Mouse (Mus musculus) limb, embryonic 11.5 days (tissue): ENCODE data around the gene Chst14. TPM values are rescaled to one million over a fixed set of nuclear protein-coding genes. Genes with fewer than 3 reads are reported as not detected.
A peak's percentile ranks its signal among the peaks of the same experiment; 100 is the strongest.

Experiments used
- ATAC-seq: fragments of 200-750 bp; cut with Nextera tagmentation; 2 replicates; pipeline ENCODE4 v1.8.0; 2017; ENCODE audit warnings: low read depth; ENCODE audit not compliant: insufficient number of reproducible peaks, low FRiP score, low TSS enrichment
- DNase-seq: peaks from one replicate; pipeline ENCODE4 v3.0.0-alpha.2; 2015; ENCODE audit warnings: low spot score
- H3K27ac ChIP-seq: fragments of 300-500 bp; sonication (generic); replicated peaks from 2 replicates; pipeline ENCODE4 v1.5.1; 2014; ENCODE audit warnings: low read depth, mild to moderate bottlenecking, low read length
- H3K27me3 ChIP-seq: fragments of 300-500 bp; sonication (generic); 2 replicates; pipeline ENCODE4 v1.6.1; 2014; ENCODE audit warnings: mild to moderate bottlenecking, low read length, mixed read lengths; ENCODE audit not compliant: control insufficient read depth, insufficient read depth
- H3K36me3 ChIP-seq: fragments of 300-500 bp; sonication (generic); 2 replicates; pipeline ENCODE4 v1.6.1; 2014; ENCODE audit warnings: mild to moderate bottlenecking, low read length, moderate library complexity, mixed read lengths; ENCODE audit not compliant: control insufficient read depth, insufficient read depth
- H3K4me1 ChIP-seq: fragments of 300-500 bp; sonication (generic); 2 replicates; pipeline ENCODE4 v1.6.1; 2014; ENCODE audit warnings: low read length, mixed read lengths; ENCODE audit not compliant: control insufficient read depth, insufficient read depth
- H3K4me2 ChIP-seq: fragments of 300-500 bp; sonication (generic); 2 replicates; pipeline ENCODE4 v1.6.1; 2014; ENCODE audit warnings: low read depth, mild to moderate bottlenecking, moderate library complexity; ENCODE audit not compliant: severe bottlenecking
- H3K4me3 ChIP-seq: fragments of 300-500 bp; sonication (generic); 2 replicates; pipeline ENCODE4 v1.5.1; 2014; ENCODE audit warnings: low read depth, low read length
- H3K9ac ChIP-seq: fragments of 300-500 bp; sonication (generic); 2 replicates; pipeline ENCODE4 v1.6.1; 2014; ENCODE audit warnings: mild to moderate bottlenecking, low read length
- H3K9me3 ChIP-seq: fragments of 300-500 bp; sonication (generic); 2 replicates; pipeline ENCODE4 v1.6.1; 2016; ENCODE audit warnings: low read length; ENCODE audit not compliant: control insufficient read depth
- WGBS: fragments of 180-500 bp; shearing (Covaris S2); extraction: QIAGEN DNeasy Blood & Tissue Kit; methylation state at CpG from one replicate; pipeline ENCODE4 v1.1.7; 2014; 5-methylcytosine and 5-hydroxymethylcytosine counted together
- polyA plus RNA-seq: library from polyadenylated mRNA; unstranded; fragments of >200 nt; fragmentation: Nextera tagmentation; extraction: Ambion mirVana; gene quantifications from 2 replicates; pipeline ENCODE4 v1.2.1, GENCODE M21; 2014

Gene Chst14
- 34.9 and 35.5 TPM in 2 replicates for polyA plus RNA-seq

GRCm38 (mm10) chr2:118926361-118926997 is at the start of gene Chst14:
Chst14 (plus strand) TSS chr2:118926496.
- ATAC-seq, result peak; percentile 89
- H3K36me3 ChIP-seq, result peaks cover 5% of the 10 kb centered on the region
- H3K27me3 ChIP-seq, result no peaks in the 10 kb centered on the region
- H3K9me3 ChIP-seq, result no peaks in the 10 kb centered on the region
- peak within 1 kb of the TSS; percentile 70 for H3K27ac ChIP-seq
- peaks cover 19% of the 10 kb centered on the region for H3K4me1 ChIP-seq
- H3K9ac ChIP-seq, result peak within 1 kb of the TSS; percentile 89
- peak within 1 kb of the TSS; percentile 81 for H3K4me3 ChIP-seq
- WGBS, result 0% methylated on average over 41 of the region's 47 CpGs
- H3K4me2 ChIP-seq, result peak within 1 kb of the TSS; percentile 70
- DNase-seq, result peak; percentile 82

- H3K4me3 ChIP-seq, result no peak overlapping the region
- WGBS, result 84% methylated on average over 4 of the region's 4 CpGs
- H3K9ac ChIP-seq, result no peak overlapping the region
- H3K4me2 ChIP-seq, result no peak overlapping the region
- no peak overlapping the region for H3K27ac ChIP-seq
- ATAC-seq (no peak), DNase-seq (no peak)
- no peaks in the 10 kb centered on the region for H3K9me3 ChIP-seq
- peaks cover 3% of the 10 kb centered on the region; the same call in 1 of the 2 replicates for H3K4me1 ChIP-seq
- H3K36me3 ChIP-seq, result no peaks in the 10 kb centered on the region; the same call in 1 of the 2 replicates
- 0 out of 2 replicates have a peak, but pooled peaks cover 2% of the 10 kb centered on the region for H3K27me3 ChIP-seq
These were observed 45.3 kb upstream of the Chst14 start for GRCm38 (mm10) chr2:118881019-118881418.

GRCm38 (mm10) chr2:118881956-118882355 is 44.3 kb upstream of the Chst14 start:
- DNase-seq, result no peak
- Histone ChIP-seq H3K4me2 (no peak overlapping the region), H3K9me3 (no peaks in the 10 kb centered on the region), H3K4me3 (no peak overlapping the region), H3K27ac (no peak overlapping the region), H3K9ac (no peak overlapping the region), H3K36me3 (no peaks in the 10 kb centered on the region; the same call in 1 of the 2 replicates), H3K27me3 (0 out of 2 replicates have a peak, but pooled peaks cover 2% of the 10 kb centered on the region), H3K4me1 (peaks cover 3% of the 10 kb centered on the region; the same call in 1 of the 2 replicates)
- ATAC-seq, result no peak
- 88% methylated on average over 5 of the region's 5 CpGs for WGBS

GRCm38 (mm10) chr2:118882840-118883679 is 43.2 kb upstream of the Chst14 start:
- Histone ChIP-seq H3K4me3 (peak overlapping the region; percentile 29), H3K36me3 (no peaks in the 10 kb centered on the region; the same call in 1 of the 2 replicates), H3K9ac (peak overlapping the region; percentile 56), H3K4me2 (peak overlapping the region; percentile 84), H3K27ac (no peak overlapping the region), H3K9me3 (no peaks in the 10 kb centered on the region), H3K27me3 (peaks cover 7% of the 10 kb centered on the region; the same call in 1 of the 2 replicates), H3K4me1 (peaks cover 3% of the 10 kb centered on the region; the same call in 1 of the 2 replicates)
- DNase-seq (peak; percentile 93), ATAC-seq (peak; percentile 28; the same call in 1 of the 2 replicates)
- WGBS, result 2% methylated on average over 32 of the region's 32 CpGs

GRCm38 (mm10) chr2:118887440-118887839 is 38.9 kb upstream of the Chst14 start:
- 0 out of 2 replicates have a peak overlapping the region, but pooled peaks have one; percentile 12 for H3K4me2 ChIP-seq
- no peak for ATAC-seq
- peaks cover 7% of the 10 kb centered on the region; the same call in 1 of the 2 replicates for H3K27me3 ChIP-seq

GRCm38 (mm10) chr2:118887845-118888548 is 38.3 kb upstream of the Chst14 start:
- H3K4me1 ChIP-seq, result peaks cover 3% of the 10 kb centered on the region; the same call in 1 of the 2 replicates
- no peak for DNase-seq
- WGBS, result 32% methylated on average over 14 of the region's 14 CpGs
- 0 out of 2 replicates have a peak overlapping the region, but pooled peaks have one; percentile 12 for H3K4me2 ChIP-seq
- no peak overlapping the region for H3K27ac ChIP-seq
- no peaks in the 10 kb centered on the region for H3K36me3 ChIP-seq
- peaks cover 7% of the 10 kb centered on the region; the same call in 1 of the 2 replicates for H3K27me3 ChIP-seq
- no peak for ATAC-seq
- no peaks in the 10 kb centered on the region for H3K9me3 ChIP-seq
- H3K4me3 ChIP-seq, result no peak overlapping the region
- H3K9ac ChIP-seq, result no peak overlapping the region

More at GRCm38 (mm10) chr2:118887440-118887839, 38.9 kb upstream of the Chst14 start:
- Histone ChIP-seq H3K9me3 (no peaks in the 10 kb centered on the region), H3K4me1 (peaks cover 3% of the 10 kb centered on the region; the same call in 1 of the 2 replicates), H3K27ac (no peak overlapping the region), H3K9ac (no peak overlapping the region), H3K4me3 (no peak overlapping the region), H3K36me3 (no peaks in the 10 kb centered on the region)
- DNase-seq, result no peak
- WGBS, result 73% methylated on average over 13 of the region's 13 CpGs

- no peak overlapping the region for H3K27ac ChIP-seq
- no peak overlapping the region for H3K9ac ChIP-seq
- peaks cover 25% of the 10 kb centered on the region for H3K27me3 ChIP-seq
- H3K36me3 ChIP-seq, result no peaks in the 10 kb centered on the region
- no peak overlapping the region for H3K4me2 ChIP-seq
- no peak overlapping the region for H3K4me3 ChIP-seq
- WGBS, result 88% methylated on average over 4 of the region's 4 CpGs
- H3K4me1 ChIP-seq, result peaks cover 4% of the 10 kb centered on the region; the same call in 1 of the 2 replicates
- ATAC-seq (no peak), DNase-seq (no peak)
- no peaks in the 10 kb centered on the region for H3K9me3 ChIP-seq
These were observed 35.1 kb upstream of the Chst14 start for GRCm38 (mm10) chr2:118891173-118891572.
